Mouse (Mus musculus) hindbrain, postnatal 0 days (tissue): ENCODE data around the gene Ddc. TPM values are rescaled to one million over a fixed set of nuclear protein-coding genes. Genes with fewer than 3 reads are reported as not detected.

Experiments
- ATAC-seq: fragments of 200-750 bp; cut with Nextera tagmentation; 2 replicates; pipeline ENCODE4 v1.8.0; 2017; ENCODE audit warnings: mild to moderate bottlenecking, moderate TSS enrichment, moderate library complexity
- DNase-seq: peaks from one replicate; pipeline ENCODE4 v3.0.0-alpha.2; 2015; ENCODE audit warnings: low spot score
- H3K27ac ChIP-seq: fragments of 300-500 bp; sonication (generic); 2 replicates; pipeline ENCODE4 v1.5.1; 2014; ENCODE audit warnings: mild to moderate bottlenecking
- H3K27me3 ChIP-seq: fragments of 300-500 bp; sonication (generic); 2 replicates; pipeline ENCODE4 v1.6.1; 2014; ENCODE audit warnings: low read length, mixed read lengths; ENCODE audit not compliant: insufficient read depth
- H3K36me3 ChIP-seq: fragments of 300-500 bp; sonication (generic); 2 replicates; pipeline ENCODE4 v1.6.1; 2014; ENCODE audit warnings: low read length, mixed read lengths; ENCODE audit not compliant: insufficient read depth
- H3K4me1 ChIP-seq: fragments of 300-500 bp; sonication (generic); 2 replicates; pipeline ENCODE4 v1.6.1; 2014; ENCODE audit warnings: antibody characterized with exemption, low read length, mixed read lengths; ENCODE audit not compliant: insufficient read depth
- H3K4me2 ChIP-seq: fragments of 300-500 bp; sonication (generic); 2 replicates; pipeline ENCODE4 v1.6.1; 2014; ENCODE audit warnings: low read depth, mild to moderate bottlenecking, low read length, moderate library complexity, mixed read lengths
- H3K4me3 ChIP-seq: fragments of 300-500 bp; sonication (generic); 2 replicates; pipeline ENCODE4 v1.5.1; 2014; ENCODE audit warnings: low read length
- H3K9ac ChIP-seq: fragments of 300-500 bp; sonication (generic); replicated peaks from 2 replicates; pipeline ENCODE4 v1.6.1; 2014; ENCODE audit warnings: mild to moderate bottlenecking, low read length, moderate library complexity, mixed read lengths
- H3K9me3 ChIP-seq: fragments of 300-500 bp; sonication (generic); 2 replicates; pipeline ENCODE4 v1.6.1; 2016; ENCODE audit warnings: low read length, mixed read lengths
- CTCF ChIP-seq: IDR thresholded peaks from 2 replicates; pipeline ENCODE4 v1.5.1; 2016; ENCODE audit warnings: antibody characterized with exemption, control low read depth, low read depth
- WGBS: fragments of 180-500 bp; shearing (Covaris S2); extraction: QIAGEN DNeasy Blood & Tissue Kit; methylation state at CpG from one replicate; pipeline ENCODE4 v1.1.7; 2014; 5-methylcytosine and 5-hydroxymethylcytosine counted together
- polyA plus RNA-seq: library from polyadenylated mRNA; unstranded; fragments of >200 nt; fragmentation: Nextera tagmentation; extraction: Ambion mirVana; gene quantifications from 2 replicates; pipeline ENCODE4 v1.2.1, GENCODE M21; 2015
- total RNA-seq: library from RNA; depleted of rRNA; stranded (reverse); fragments of >200 nt; gene quantifications from 2 replicates; pipeline ENCODE4 v1.2.3, GENCODE M21; 2014

Gene Ddc
- total and polyA plus RNA-seq, 2 experiments from 2014 or later, result 13.7 to 15.4 TPM

- H3K9ac ChIP-seq, result no peak overlapping the region
- no peaks in the 10 kb centered on the region for H3K36me3 ChIP-seq
- H3K27ac ChIP-seq, result no peak overlapping the region
- ATAC-seq, result no peak
- no peaks in the 10 kb centered on the region for H3K9me3 ChIP-seq
- no peaks in the 10 kb centered on the region for H3K27me3 ChIP-seq
- no peak overlapping the region for H3K4me3 ChIP-seq
- WGBS, result 61% methylated on average over 4 of the region's 4 CpGs
- DNase-seq, result no peak
- no peaks in the 10 kb centered on the region for H3K4me1 ChIP-seq
- no peak overlapping the region for H3K4me2 ChIP-seq
- no peak for TF ChIP-seq CTCF
These were observed 12.7 kb downstream of the Ddc start for GRCm38 (mm10) chr11:11885246-11885643.

GRCm38 (mm10) chr11:11884533-11885245 lies 13.3 kb downstream of the Ddc start:
- DNase-seq, result no peak
- no peak overlapping the region for H3K9ac ChIP-seq
- 36% methylated on average over 11 of the region's 11 CpGs for WGBS

GRCm38 (mm10) chr11:11881783-11882155 lies 16.2 kb downstream of the Ddc start:
- TF ChIP-seq CTCF, result no peak
- H3K4me2 ChIP-seq, result no peak overlapping the region
- H3K4me1 ChIP-seq, result no peaks in the 10 kb centered on the region
- no peaks in the 10 kb centered on the region for H3K27me3 ChIP-seq
- DNase-seq (no peak), ATAC-seq (no peak)
- WGBS, result 8% methylated on average over 1 of the region's 1 CpGs
- no peak overlapping the region for H3K9ac ChIP-seq
- H3K4me3 ChIP-seq, result no peak overlapping the region
- no peaks in the 10 kb centered on the region for H3K9me3 ChIP-seq
- no peaks in the 10 kb centered on the region for H3K36me3 ChIP-seq
- H3K27ac ChIP-seq, result no peak overlapping the region

More at GRCm38 (mm10) chr11:11884533-11885245, 13.3 kb downstream of the Ddc start:
- Histone ChIP-seq H3K27me3 (no peaks in the 10 kb centered on the region), H3K36me3 (no peaks in the 10 kb centered on the region), H3K4me2 (no peak overlapping the region), H3K27ac (no peak overlapping the region), H3K4me1 (no peaks in the 10 kb centered on the region), H3K9me3 (no peaks in the 10 kb centered on the region), H3K4me3 (no peak overlapping the region)
- no peak for TF ChIP-seq CTCF
- no peak for ATAC-seq

GRCm38 (mm10) chr11:11881026-11881782 lies 16.7 kb downstream of the Ddc start:
- no peaks in the 10 kb centered on the region for H3K36me3 ChIP-seq
- no peak overlapping the region for H3K4me3 ChIP-seq
- ATAC-seq, result no peak
- DNase-seq, result no peak
- H3K4me1 ChIP-seq, result no peaks in the 10 kb centered on the region
- no peak overlapping the region for H3K9ac ChIP-seq
- H3K27me3 ChIP-seq, result no peaks in the 10 kb centered on the region
- 37% methylated on average over 13 of the region's 13 CpGs for WGBS
- no peak overlapping the region for H3K4me2 ChIP-seq
- H3K27ac ChIP-seq, result no peak overlapping the region
- no peak for TF ChIP-seq CTCF
- H3K9me3 ChIP-seq, result no peaks in the 10 kb centered on the region

- no peaks in the 10 kb centered on the region for H3K9me3 ChIP-seq
- DNase-seq (no peak), ATAC-seq (no peak)
- H3K9ac ChIP-seq, result no peak overlapping the region
- WGBS, result 85% methylated on average over 7 of the region's 7 CpGs
- H3K4me3 ChIP-seq, result no peak overlapping the region
- no peaks in the 10 kb centered on the region for H3K36me3 ChIP-seq
- H3K27ac ChIP-seq, result no peak overlapping the region
- no peak overlapping the region for H3K4me2 ChIP-seq
- H3K4me1 ChIP-seq, result no peaks in the 10 kb centered on the region
- H3K27me3 ChIP-seq, result no peaks in the 10 kb centered on the region
- no peak for TF ChIP-seq CTCF
These were observed 17.6 kb downstream of the Ddc start for GRCm38 (mm10) chr11:11880351-11880750.

GRCm38 (mm10) chr11:11879699-11880002 lies 18.3 kb downstream of the Ddc start:
- H3K4me1 ChIP-seq, result no peaks in the 10 kb centered on the region
- no peak for ATAC-seq
- no peak for DNase-seq
- no peaks in the 10 kb centered on the region for H3K27me3 ChIP-seq
- no peak overlapping the region for H3K9ac ChIP-seq
- TF ChIP-seq CTCF, result no peak
- H3K36me3 ChIP-seq, result no peaks in the 10 kb centered on the region
- 71% methylated on average over 4 of the region's 4 CpGs for WGBS
- H3K9me3 ChIP-seq, result no peaks in the 10 kb centered on the region
- no peak overlapping the region for H3K4me3 ChIP-seq
- no peak overlapping the region for H3K27ac ChIP-seq
- H3K4me2 ChIP-seq, result no peak overlapping the region
